Mouse (Mus musculus): ENCODE data around the gene Ccdc57. TPM values are rescaled to one million over a fixed set of nuclear protein-coding genes. Genes with fewer than 3 reads are reported as not detected.

Ccdc57 gene
- polyA plus RNA-seq, 1 experiment: 2.1 TPM

DNA sequence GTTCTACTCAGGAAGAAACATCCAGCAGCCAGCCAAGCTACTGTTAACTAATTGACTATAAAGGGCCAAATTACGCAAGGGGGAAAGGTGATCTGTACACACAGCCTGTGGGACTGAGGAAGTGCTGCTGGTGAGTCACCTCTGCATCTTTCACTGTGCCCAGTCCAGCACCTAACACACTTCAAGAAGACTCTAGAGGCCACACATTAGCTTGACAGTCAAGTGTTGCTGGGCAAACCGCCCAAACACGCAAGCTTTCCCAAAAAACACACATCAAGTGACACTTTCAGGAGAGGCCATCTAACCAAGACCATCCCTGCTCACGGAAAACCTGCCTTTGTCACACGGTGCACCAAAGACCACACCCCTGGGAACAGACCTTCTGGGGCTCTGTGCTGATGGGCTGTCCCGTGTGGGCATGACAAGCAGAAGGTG lies 34.5 kb downstream of the Ccdc57 start:
- no peak for TF ChIP-seq GATA1 (IDR thresholded peaks at IDR 0.05; ENCODE audit: low read length)

DNA sequence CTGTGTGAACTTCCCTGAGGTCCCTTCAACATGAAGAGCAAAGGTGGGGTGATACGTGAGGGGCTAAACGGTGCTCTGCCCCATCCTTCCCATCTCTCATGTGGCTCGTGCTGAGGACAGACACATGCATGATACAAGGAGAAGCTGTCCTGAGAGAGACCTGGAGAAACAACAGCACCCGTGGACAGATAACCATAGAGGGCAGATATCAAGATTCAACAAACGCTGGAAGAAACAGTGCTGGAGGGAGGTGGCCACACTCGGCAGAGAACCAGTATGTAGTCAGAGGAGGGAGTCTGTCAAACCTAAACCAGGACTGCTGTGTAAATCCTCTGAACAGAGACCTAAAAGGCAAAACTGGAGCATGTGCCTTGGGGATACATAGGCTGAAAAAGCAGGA lies 37.2 kb downstream of the Ccdc57 start:
- no peak for TF ChIP-seq GATA1 (IDR thresholded peaks at IDR 0.05; ENCODE audit: low read length)

DNA sequence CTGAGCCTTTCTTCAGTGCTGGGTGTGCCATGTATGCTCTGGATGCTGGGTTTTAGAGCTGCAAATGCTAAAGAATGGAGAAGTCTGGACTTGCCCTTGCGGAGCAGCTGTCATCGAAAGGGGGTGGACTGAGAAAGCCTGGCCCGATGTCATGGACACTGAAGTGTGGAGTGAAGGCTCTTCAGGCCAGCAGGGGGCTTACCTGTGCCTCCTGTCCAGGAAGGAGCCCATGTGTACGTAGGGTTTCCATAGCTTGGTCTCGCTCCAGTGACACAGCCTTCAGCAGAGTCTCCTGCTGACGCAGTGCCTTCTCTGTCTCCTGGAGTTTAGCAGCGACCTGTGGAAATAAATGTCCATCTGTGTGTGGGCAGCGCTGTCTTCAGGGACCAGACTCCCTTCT lies 38.3 kb downstream of the Ccdc57 start:
- TF ChIP-seq GATA1 (IDR thresholded peaks at IDR 0.05; ENCODE audit: low read length): no peak

DNA sequence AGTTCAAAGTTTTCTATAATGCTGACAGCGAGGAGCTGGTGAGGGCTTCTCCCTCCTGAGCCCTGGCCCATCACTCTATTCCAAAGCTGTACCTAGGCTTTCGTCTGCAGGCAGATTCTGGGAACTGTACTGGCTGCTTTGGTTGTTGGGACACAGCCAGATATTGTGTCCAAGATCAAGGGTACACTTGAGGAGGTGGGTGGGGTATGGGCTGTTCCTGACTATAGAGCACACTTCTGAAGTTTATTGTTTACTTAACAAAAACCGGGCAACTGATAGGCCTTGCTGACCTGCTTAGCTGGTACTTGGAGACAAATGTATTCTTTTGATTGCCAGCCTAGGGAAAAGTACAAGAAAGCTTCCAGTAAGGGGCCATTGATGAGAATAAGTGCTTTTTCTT lies 43.5 kb downstream of the Ccdc57 start:
- no peak for TF ChIP-seq GATA1 (IDR thresholded peaks at IDR 0.05; ENCODE audit: low read length)

DNA sequence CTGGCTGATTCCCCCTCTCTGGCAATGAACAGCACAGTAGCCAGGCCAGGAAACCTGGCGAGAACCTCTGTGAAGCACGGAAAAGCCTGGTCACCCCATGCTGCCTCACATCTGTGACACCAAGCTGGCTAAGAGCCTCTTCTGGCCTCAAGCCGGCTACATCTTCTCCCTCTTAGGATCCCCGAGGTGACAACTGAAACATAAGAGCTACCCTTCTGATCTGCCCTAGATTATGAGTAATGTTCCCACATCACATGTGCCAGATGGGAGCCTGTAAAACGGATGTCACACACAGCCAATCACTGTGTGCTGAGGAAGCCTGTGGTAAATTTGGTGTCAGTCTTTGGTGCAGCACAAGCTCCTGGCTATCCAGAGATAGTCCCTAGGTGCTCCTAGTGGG lies 44.0 kb downstream of the Ccdc57 start:
- no peak for TF ChIP-seq GATA1 (IDR thresholded peaks at IDR 0.05; ENCODE audit: low read length)

DNA sequence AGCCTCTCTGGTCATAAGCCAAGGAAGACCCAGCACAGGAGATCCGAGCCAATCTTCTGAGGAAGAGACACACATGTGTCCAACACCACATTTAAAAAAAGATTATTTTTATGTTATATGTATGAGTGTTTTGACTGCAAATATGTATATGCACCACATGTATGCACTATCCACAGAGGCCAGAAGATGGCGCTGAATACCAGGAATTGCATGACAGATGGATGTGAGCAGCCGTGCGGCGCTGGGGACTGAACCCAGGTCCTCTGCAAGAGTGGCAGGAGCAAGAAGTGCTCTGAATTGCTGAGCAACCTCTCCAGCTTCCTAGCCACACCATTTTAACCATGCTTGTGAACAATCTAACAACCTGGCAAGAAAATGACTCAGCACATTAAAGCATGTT lies 45.2 kb downstream of the Ccdc57 start:
- no peak for TF ChIP-seq GATA1 (IDR thresholded peaks at IDR 0.05; ENCODE audit: low read length)

DNA sequence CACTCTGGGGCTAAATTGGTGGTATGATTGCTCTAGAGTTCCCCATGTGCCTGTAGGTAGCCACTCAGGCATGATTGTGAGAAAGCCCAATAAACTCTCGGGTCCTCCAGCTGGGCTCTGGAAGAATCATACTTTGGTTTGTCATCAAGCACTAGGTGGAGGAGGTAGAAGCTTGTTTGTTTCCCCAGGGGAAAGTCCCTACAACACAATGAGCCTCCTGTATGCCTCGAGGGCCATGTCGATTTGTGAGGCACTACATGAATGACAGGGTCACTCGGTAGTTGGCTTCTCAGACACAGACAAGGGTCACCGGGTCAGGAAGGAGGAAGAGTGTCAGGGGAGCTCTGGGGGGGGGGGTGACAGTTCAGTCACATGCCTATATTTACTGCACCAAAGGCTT lies 46.2 kb downstream of the Ccdc57 start:
- no peak for TF ChIP-seq GATA1 (IDR thresholded peaks at IDR 0.05; ENCODE audit: low read length)

DNA sequence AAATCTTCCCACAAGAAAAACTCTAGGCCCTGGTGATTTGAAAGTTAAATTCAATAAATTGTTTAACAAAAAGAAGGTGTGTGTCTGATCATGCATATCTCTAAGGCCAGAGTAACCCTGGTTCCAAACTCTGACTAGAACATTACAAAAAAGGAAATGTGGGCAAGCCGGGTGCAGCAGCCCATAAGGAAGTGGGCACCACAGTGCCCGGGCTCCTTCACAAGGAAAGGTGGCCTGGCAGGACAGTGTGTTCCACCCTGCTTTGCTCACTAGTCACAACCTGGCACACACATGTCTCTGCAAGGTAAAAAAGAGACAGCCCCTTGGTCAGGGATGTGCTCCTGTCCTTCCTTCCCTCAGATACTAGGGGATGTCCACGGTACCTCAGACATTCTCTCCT lies 49.1 kb downstream of the Ccdc57 start:
- TF ChIP-seq GATA1 (IDR thresholded peaks at IDR 0.05; ENCODE audit: low read length): no peak

DNA sequence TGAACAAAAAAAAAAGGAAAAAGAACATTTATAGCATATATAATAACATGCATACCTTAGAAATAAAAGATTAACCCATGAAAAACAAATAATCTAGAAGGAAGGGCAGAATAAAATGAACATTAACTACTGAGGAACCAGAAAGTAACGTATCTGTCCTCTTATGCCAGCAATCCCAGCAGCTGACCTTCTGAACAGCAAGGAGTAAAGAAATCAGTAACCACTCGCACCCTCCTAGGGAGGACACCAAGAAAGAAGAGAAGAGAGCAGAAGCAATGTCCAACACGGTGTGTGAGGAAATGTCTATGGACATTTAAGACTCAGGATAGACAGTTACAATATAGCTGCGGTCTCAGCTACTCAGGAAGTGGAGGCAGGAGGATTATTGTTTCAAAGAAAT lies 49.7 kb downstream of the Ccdc57 start:
- TF ChIP-seq GATA1 (IDR thresholded peaks at IDR 0.05; ENCODE audit: low read length): no peak

DNA sequence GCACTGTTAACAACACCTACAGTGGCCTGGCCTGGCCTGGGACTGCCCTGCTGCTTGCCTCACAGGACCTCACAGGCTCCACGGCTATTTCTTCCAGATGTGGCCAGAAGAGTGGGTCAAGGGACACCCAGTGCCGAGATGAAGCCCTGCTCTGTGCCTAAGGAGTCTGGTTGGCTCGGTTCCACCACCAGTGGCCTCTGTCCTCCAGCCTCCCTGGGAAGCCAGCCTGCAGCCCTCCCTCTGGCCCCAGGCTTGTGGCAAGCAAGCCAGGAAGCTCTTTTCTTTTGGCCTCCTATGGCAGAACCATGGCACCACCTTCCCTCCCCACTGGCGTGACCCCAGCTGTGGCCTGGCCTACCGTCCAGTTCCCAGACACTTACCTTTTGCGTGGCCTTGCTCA lies 59.5 kb downstream of the Ccdc57 start:
- TF ChIP-seq GATA1 (IDR thresholded peaks at IDR 0.05; ENCODE audit: low read length): no peak

DNA sequence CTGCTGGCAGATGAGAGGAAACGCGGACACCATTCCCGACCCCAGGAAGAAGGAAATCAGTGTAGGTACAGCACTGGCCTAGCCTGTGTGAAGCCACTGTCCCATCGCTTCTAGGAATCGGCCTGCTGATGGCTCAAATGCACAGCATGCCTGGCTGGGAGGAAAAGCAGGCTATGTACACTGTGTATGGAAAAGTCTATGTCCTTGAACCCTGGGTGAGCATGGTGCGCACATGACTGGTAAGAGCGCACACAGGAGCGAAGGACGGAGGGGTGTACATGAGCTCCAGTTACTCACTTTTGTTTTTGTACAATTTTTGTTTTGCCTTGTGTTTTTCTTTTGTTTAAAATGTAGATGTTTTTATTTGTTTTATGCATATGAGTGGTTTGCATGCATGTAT lies 61.2 kb downstream of the Ccdc57 start:
- no peak for TF ChIP-seq GATA1 (IDR thresholded peaks at IDR 0.05; ENCODE audit: low read length)

DNA sequence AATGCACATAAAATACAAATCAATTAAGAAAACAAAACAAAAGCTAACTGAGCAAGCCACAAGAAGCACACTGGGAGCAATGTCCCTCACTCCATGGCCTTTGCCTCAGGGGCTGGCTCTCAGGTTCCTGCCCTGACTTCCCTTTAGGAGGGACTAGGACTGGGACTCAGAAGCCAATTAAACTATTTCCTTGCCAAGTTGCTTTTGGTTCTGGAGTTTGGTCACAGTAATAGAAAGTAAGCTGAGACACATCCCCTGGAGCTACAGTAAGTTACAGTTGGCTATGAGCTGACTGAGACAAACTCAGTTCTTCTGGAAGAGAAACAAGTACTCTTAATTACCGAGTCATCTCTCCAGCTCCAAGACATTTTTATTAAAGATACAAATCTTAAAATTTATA lies 66.9 kb downstream of the Ccdc57 start:
- TF ChIP-seq GATA1 (IDR thresholded peaks at IDR 0.05; ENCODE audit: low read length): no peak

DNA sequence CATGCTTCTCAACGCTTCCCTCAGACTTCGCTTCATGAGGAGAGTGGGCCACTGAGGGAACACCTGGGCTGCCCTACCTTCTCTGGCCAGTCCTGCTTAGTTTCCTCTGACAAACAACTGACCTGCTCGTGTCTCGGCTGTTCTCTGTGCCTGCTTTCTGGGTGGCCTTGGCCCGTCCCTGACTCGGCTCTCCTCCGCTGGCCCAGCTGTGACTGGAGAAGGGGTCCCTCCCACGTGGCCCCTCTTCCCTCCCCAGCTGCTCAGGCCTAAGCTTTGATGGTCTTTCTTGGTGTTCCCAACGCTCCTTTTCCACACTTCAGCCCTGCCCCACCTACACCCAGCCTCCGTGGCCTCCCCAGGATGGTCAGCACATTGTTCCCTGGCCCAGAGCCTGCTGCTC lies 69.9 kb downstream of the Ccdc57 start:
- TF ChIP-seq GATA1 (IDR thresholded peaks at IDR 0.05; ENCODE audit: low read length): no peak

DNA sequence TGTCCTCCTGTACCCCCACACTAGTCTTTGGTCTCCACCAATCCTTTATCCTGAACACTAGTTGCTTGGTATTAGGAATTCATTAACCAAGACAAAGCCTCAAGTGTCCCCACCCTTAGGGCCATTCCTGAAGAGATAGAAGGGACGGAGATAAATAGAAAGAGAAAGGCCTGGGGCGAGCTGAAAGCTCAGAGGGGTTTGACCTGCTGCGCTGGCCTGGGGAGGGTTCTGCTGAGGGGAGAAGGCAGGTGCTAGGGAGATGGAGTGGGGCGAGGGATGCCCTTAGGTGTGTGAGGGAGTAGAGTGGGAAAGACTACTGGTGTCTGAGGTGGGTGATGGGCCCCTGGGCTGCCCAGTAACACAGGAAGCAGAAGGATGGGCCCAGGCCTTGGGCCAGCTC lies 78.9 kb downstream of the Ccdc57 start:
- no peak for TF ChIP-seq GATA1 (IDR thresholded peaks at IDR 0.05; ENCODE audit: low read length)

DNA sequence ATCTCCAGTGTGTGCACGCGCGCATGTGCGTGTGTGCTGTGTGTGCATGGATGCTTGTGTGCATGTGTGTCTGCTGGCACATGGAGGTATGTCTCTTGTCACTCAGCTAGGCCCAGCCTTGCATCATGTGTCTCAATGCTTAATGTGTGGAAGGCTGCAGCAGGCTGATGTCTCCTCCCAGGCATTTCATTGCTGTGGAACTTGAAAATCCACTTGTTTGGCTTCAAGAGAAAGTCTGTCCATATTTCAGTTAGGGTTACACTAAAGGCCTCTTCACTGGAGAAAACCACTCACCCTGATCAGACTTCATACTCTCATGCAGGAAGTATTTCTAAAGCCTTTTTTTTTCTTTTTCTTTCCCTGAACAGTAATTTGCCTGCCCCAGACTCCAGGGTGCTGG lies 79.5 kb downstream of the Ccdc57 start:
- no peak for TF ChIP-seq GATA1 (IDR thresholded peaks at IDR 0.05; ENCODE audit: low read length)

DNA sequence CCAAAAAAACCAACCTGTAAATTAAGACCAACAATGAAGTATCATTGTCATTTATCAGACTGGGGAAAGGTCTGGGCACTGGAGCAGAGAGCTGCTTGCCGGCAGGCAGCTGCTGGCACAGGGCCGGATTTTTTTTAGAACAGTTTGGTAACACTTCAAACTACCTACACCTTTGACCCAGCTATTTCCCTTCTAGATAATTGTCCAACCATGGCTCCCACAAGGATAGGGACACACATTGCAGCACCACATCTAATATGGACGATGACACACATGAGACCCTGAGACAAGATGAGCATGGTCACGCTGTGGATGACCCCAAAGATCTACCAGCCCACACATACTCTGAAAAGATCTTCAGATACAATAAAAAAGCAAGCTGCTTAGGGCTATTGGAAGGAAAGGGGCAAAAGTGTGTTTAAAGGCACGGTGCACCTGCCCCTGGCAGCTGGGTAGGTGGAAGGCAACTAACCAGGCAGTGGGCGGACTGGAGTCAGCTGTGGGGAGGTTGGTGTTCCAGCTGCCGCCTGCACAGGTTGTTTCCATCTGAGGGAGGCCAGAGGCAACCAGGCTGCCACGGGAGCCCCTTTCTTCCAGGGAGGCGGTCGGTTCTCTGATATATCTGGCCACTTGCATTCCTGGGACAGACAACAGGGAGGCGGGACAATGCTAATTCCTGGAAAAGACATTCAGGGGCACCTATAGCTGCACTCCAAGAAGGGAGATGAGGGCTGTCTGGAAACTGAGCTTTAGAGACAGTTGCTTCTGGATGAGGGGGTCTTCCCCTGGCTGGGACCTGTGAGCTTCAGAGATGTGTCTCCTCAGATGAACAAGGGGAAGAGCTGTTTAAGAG lies 80.4 kb downstream of the Ccdc57 start:
- TF ChIP-seq GATA1 (IDR thresholded peaks at IDR 0.05; ENCODE audit: low read length): no peak

DNA sequence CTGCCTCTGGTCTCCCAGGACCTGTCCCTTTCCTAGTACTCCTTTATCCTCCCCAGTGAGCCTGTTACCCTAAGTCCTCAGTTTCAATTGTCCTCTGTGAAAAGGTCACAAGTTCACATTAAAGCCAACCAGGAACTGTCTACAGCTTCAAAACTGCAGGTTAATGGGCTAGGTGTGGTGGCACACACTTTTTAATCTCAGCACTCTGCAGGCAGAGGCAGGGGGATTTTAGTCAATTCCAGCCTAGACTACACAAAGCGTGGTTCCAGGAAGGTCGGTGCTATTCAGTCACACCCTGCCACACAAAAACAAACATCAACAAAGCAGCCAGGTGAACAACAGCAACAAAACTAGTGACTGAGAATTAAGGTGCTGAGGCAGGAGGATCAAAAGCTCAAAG lies 81.1 kb downstream of the Ccdc57 start:
- TF ChIP-seq GATA1 (IDR thresholded peaks at IDR 0.05; ENCODE audit: low read length): no peak

DNA sequence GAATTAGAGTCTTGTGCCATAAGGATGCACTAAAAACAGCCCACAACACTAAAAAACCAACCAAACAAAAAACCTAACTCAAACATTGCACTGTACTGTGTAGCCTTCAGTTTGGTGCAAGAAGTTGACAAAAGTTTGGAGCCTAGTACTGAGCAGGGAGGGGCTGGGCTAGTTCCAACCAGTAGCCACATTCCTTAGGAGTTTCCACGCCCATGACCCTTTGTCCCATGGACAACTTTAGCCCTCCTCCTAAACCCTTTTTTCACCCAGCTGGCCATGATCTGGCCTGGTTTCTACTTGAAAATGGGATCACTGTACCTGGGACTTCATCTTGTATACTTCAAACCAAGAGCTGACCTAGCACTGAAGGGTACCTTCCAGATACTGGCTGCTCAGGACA lies 81.5 kb downstream of the Ccdc57 start:
- TF ChIP-seq GATA1 (IDR thresholded peaks at IDR 0.05; ENCODE audit: low read length): no peak
